Mouse (Mus musculus) bone marrow macrophage, adult 2 months (primary cell): ENCODE measurements at regions not wholly inside any gene's neighbourhood (a gene's known extent, or its start where the extent isn't known, plus 50 kb on each side); places are given as distances from the start of the nearest gene placed in this dataset.

Experiments
- CTCF ChIP-seq: IDR thresholded peaks from 2 replicates; pipeline ENCODE4 v1.5.1; 2012; ENCODE audit warnings: low read depth, mild to moderate bottlenecking, low read length, moderate library complexity
- POLR2A ChIP-seq: IDR thresholded peaks from 2 replicates; pipeline ENCODE4 v1.6.1; 2012; ENCODE audit warnings: mild to moderate bottlenecking, low read depth, low read length, borderline replicate concordance

DNA sequence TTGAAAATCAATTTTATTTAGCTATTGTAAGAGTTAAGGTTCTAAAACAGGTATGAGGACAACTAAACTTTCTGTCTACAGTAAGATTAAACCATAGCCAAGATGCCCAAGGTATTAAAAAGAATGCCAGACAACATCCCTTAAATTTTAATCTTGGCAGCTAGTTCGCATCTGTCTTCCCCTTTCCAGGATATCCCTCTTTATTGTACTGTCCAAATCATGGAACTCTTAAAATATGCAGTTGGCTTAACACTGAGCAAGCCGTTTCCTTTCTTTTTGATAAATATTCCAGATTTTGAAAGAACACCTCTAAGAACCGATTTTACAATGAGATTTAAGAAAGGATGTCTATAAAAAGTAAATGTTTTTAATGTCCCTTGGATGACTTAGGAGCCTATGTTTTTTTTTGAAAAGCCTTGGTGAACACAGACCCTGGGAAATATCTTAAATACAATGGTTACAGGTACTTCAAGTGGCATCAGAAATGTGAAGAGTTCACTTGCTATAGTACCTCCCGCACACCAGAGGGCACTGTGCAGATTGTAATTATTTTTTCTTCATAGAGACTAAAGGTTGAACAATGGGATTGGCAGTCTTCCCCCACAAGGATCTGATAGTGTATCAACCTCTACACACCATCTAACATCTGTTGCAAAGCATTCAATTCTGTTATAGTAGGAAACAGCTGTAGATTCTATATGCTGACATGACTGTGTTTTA is 237.5 kb upstream of the Gm12728 start:
- no peak for TF ChIP-seq CTCF
- no peak for TF ChIP-seq POLR2A
